Mouse (Mus musculus): ENCODE results near the gene Cryab. TPM values are rescaled to one million over a fixed set of nuclear protein-coding genes. Genes with fewer than 3 reads are reported as not detected.

Gene Cryab
- polyA plus RNA-seq, 1 experiment: 364 TPM

- Histone ChIP-seq H3K4me3 (replicated peaks; ENCODE audit: insufficient read depth, low read depth, low read length) (no peak overlapping the region), H3K27ac (ENCODE audit: insufficient read depth, low read length) (no peak overlapping the region), H3K4me1 (ENCODE audit: control insufficient read depth, insufficient read depth, low read length) (no peaks in the 10 kb centered on the region), H3K27me3 (ENCODE audit: control insufficient read depth, insufficient read depth, low read length) (no peaks in the 10 kb centered on the region)
- TF ChIP-seq CTCF (IDR thresholded peaks at IDR 0.05; ENCODE audit: borderline replicate concordance, insufficient read depth, low read depth, low read length) (0 out of 2 replicates have a peak, but pooled peaks have one; percentile 11), POLR2A (IDR thresholded peaks at IDR 0.05; ENCODE audit: borderline replicate concordance, insufficient read depth, low read length) (no peak)
- WGBS: 52% methylated on average over 1 of the region's 1 CpGs
- DNase-seq: no peak
Measured at GRCm38 (mm10) chr9:50763331-50763730, 12.2 kb downstream of the Cryab start.

- Histone ChIP-seq H3K27me3 (ENCODE audit: control insufficient read depth, insufficient read depth, low read length) (no peaks in the 10 kb centered on the region), H3K4me3 (replicated peaks; ENCODE audit: insufficient read depth, low read depth, low read length) (peak overlapping the region; percentile 69), H3K4me1 (ENCODE audit: control insufficient read depth, insufficient read depth, low read length) (no peaks in the 10 kb centered on the region), H3K27ac (ENCODE audit: insufficient read depth, low read length) (peak overlapping the region; percentile 18)
- 2% methylated on average over 17 of the region's 17 CpGs for WGBS
- DNase-seq: peak in 1 of 2 experiments; percentile 32
- TF ChIP-seq POLR2A (IDR thresholded peaks at IDR 0.05; ENCODE audit: borderline replicate concordance, insufficient read depth, low read length): no peak
Measured at GRCm38 (mm10) chr9:50767531-50768106, 16.5 kb downstream of the Cryab start.

GRCm38 (mm10) chr9:50768107-50769002 lies 17.2 kb downstream of the Cryab start, which contains the start of gene Fdxacb1:
Gene Fdxacb1 (plus strand): TSS chr9:50768236.
- DNase-seq: peak; percentile 99
- no peaks in the 10 kb centered on the region for H3K27me3 ChIP-seq (ENCODE audit: control insufficient read depth, insufficient read depth, low read length)
- peak; percentile 66; the same call in 1 of the 2 replicates for TF ChIP-seq POLR2A (IDR thresholded peaks at IDR 0.05; ENCODE audit: borderline replicate concordance, insufficient read depth, low read length)
- peak; percentile 61 for TF ChIP-seq CTCF (IDR thresholded peaks at IDR 0.05; ENCODE audit: borderline replicate concordance, insufficient read depth, low read depth, low read length)
- H3K4me1 ChIP-seq (ENCODE audit: control insufficient read depth, insufficient read depth, low read length): no peaks in the 10 kb centered on the region
- peak within 1 kb of the TSS; percentile 69 for H3K4me3 ChIP-seq (replicated peaks; ENCODE audit: insufficient read depth, low read depth, low read length)
- WGBS: 3% methylated on average over 59 of the region's 59 CpGs
- peak within 1 kb of the TSS; percentile 58 for H3K27ac ChIP-seq (ENCODE audit: insufficient read depth, low read length)

- Histone ChIP-seq H3K27ac (ENCODE audit: insufficient read depth, low read length) (no peak overlapping the region), H3K27me3 (ENCODE audit: control insufficient read depth, insufficient read depth, low read length) (no peaks in the 10 kb centered on the region), H3K4me3 (replicated peaks; ENCODE audit: insufficient read depth, low read depth, low read length) (no peak overlapping the region), H3K4me1 (ENCODE audit: control insufficient read depth, insufficient read depth, low read length) (peaks cover 4% of the 10 kb centered on the region; the same call in 1 of the 2 replicates)
- TF ChIP-seq POLR2A (IDR thresholded peaks at IDR 0.05; ENCODE audit: borderline replicate concordance, insufficient read depth, low read length) (no peak), CTCF (IDR thresholded peaks at IDR 0.05; ENCODE audit: borderline replicate concordance, insufficient read depth, low read depth, low read length) (no peak)
- 73% methylated on average over 2 of the region's 2 CpGs for WGBS
- no peak for DNase-seq
Measured at GRCm38 (mm10) chr9:50770011-50770410, 18.9 kb downstream of the Cryab start.

GRCm38 (mm10) chr9:50774026-50774462 lies 22.9 kb downstream of the Cryab start:
- no peak for DNase-seq
- peaks cover 8% of the 10 kb centered on the region; the same call in 1 of the 2 replicates for H3K4me1 ChIP-seq (ENCODE audit: control insufficient read depth, insufficient read depth, low read length)
- H3K27ac ChIP-seq (ENCODE audit: insufficient read depth, low read length): no peak overlapping the region
- WGBS: 80% methylated on average over 4 of the region's 4 CpGs
- TF ChIP-seq CTCF (IDR thresholded peaks at IDR 0.05; ENCODE audit: borderline replicate concordance, insufficient read depth, low read depth, low read length) (no peak), POLR2A (IDR thresholded peaks at IDR 0.05; ENCODE audit: borderline replicate concordance, insufficient read depth, low read length) (no peak)
- no peaks in the 10 kb centered on the region for H3K27me3 ChIP-seq (ENCODE audit: control insufficient read depth, insufficient read depth, low read length)
- no peak overlapping the region for H3K4me3 ChIP-seq (replicated peaks; ENCODE audit: insufficient read depth, low read depth, low read length)

GRCm38 (mm10) chr9:50774991-50775612 lies 24.0 kb downstream of the Cryab start, which contains the start of the genes Alg9 and 1110032A03Rik:
Gene Alg9 (plus strand): TSS chr9:50775019.
Gene 1110032A03Rik (minus strand): TSS chr9:50775520.
- peak within 1 kb of the TSS; percentile 78 for H3K27ac ChIP-seq (ENCODE audit: insufficient read depth, low read length)
- peaks cover 8% of the 10 kb centered on the region; the same call in 1 of the 2 replicates for H3K4me1 ChIP-seq (ENCODE audit: control insufficient read depth, insufficient read depth, low read length)
- TF ChIP-seq CTCF (IDR thresholded peaks at IDR 0.05; ENCODE audit: borderline replicate concordance, insufficient read depth, low read depth, low read length): no peak
- TF ChIP-seq POLR2A (IDR thresholded peaks at IDR 0.05; ENCODE audit: borderline replicate concordance, insufficient read depth, low read length): peak; percentile 31; the same call in 1 of the 2 replicates
- WGBS: under 1% methylated on average over 43 of the region's 51 CpGs
- peak; percentile 90 to 95 for DNase-seq
- H3K4me3 ChIP-seq (replicated peaks; ENCODE audit: insufficient read depth, low read depth, low read length): peak within 1 kb of the TSS; percentile 61
- no peaks in the 10 kb centered on the region for H3K27me3 ChIP-seq (ENCODE audit: control insufficient read depth, insufficient read depth, low read length)

- no peak overlapping the region for H3K27ac ChIP-seq (ENCODE audit: insufficient read depth, low read length)
- WGBS: under 1% methylated on average over 30 of the region's 30 CpGs
- TF ChIP-seq POLR2A (IDR thresholded peaks at IDR 0.05; ENCODE audit: borderline replicate concordance, insufficient read depth, low read length) (no peak), CTCF (IDR thresholded peaks at IDR 0.05; ENCODE audit: borderline replicate concordance, insufficient read depth, low read depth, low read length) (no peak)
- peak overlapping the region; percentile 61 for H3K4me3 ChIP-seq (replicated peaks; ENCODE audit: insufficient read depth, low read depth, low read length)
- H3K27me3 ChIP-seq (ENCODE audit: control insufficient read depth, insufficient read depth, low read length): no peaks in the 10 kb centered on the region
- no peak for DNase-seq
- peaks cover 8% of the 10 kb centered on the region; the same call in 1 of the 2 replicates for H3K4me1 ChIP-seq (ENCODE audit: control insufficient read depth, insufficient read depth, low read length)
Measured at GRCm38 (mm10) chr9:50775662-50776126, 24.6 kb downstream of the Cryab start.
